Mouse (Mus musculus): ENCODE data around the gene Ccdc85c. TPM values are rescaled to one million over a fixed set of nuclear protein-coding genes. Genes with fewer than 3 reads are reported as not detected.
A peak's percentile ranks its signal among the peaks of the same experiment; 100 is the strongest.

Ccdc85c gene
- polyA plus RNA-seq, 1 experiment from 2014 or later: 8.3 TPM

DNA sequence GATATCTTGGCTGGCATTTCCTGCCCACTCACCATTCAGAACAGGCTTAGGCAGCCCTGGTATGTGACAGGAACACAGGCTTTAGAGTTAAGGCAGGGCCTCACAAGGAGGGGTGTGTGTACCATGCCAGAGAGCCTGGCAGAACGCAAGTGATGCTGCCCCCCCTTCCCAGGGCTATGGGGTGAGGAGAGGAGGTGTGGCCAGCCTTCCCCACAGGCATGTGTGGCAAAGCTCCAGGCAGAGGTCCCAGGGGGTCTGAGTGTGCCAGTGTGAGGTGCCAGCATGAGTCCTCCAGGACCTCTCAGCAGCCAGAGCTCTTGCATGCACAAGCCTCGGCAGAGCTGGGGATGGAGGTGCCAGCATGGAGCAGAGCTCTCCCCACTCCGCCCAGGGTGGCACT, 19.4 kb upstream of the Ccdc85c start:
- no peak for ATAC-seq (ENCODE audit: insufficient read depth)
- WGBS: 67% methylated on average over 3 of the region's 3 CpGs

DNA sequence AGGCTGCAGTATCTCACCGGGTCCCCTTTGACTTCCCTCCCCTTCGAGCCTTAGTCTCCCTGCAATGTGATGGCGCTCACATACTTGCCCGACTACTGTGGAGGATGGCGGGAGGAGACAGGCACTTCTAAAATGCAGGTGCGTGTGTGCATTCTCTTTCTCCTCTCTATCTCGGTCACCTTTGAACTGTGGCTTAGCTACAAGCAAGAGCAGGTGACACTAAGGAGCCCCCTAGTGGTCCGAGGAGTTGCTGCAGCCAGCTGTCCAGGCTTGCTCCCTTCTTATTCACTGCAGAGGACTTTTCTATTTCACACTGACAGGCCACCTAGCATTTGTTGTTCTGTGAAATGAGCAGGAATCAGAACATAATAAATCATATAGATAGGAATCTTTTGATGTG, 17.7 kb upstream of the Ccdc85c start:
- peak; percentile 87 for DNase-seq
- H3K27me3 ChIP-seq (ENCODE audit: insufficient read depth, low read length): no peaks in the 10 kb centered on the region
- peak overlapping the region; percentile 36; the same call in 1 of the 2 replicates for H3K4me2 ChIP-seq
- peak; percentile 70 for ATAC-seq (ENCODE audit: insufficient read depth)
- WGBS: 5% methylated on average over 8 of the region's 8 CpGs
- H3K9me3 ChIP-seq (ENCODE audit: low read depth, low read length): no peaks in the 10 kb centered on the region
- H3K4me3 ChIP-seq (ENCODE audit: low read depth, low read length): no peak overlapping the region
- H3K36me3 ChIP-seq (ENCODE audit: insufficient read depth): no peaks in the 10 kb centered on the region
- H3K9ac ChIP-seq: no peak overlapping the region
- H3K4me1 ChIP-seq (ENCODE audit: insufficient read depth): no peaks in the 10 kb centered on the region
- H3K27ac ChIP-seq (ENCODE audit: low read depth): no peak overlapping the region
- peak; percentile 92 for TF ChIP-seq CTCF (IDR thresholded peaks at IDR 0.05; ENCODE audit: low read depth)

More for the DNA sequence above, 19.4 kb upstream of the Ccdc85c start:
- Histone ChIP-seq H3K36me3 (ENCODE audit: insufficient read depth) (no peaks in the 10 kb centered on the region), H3K4me3 (ENCODE audit: low read depth, low read length) (no peak overlapping the region), H3K27me3 (ENCODE audit: insufficient read depth, low read length) (no peaks in the 10 kb centered on the region), H3K9me3 (ENCODE audit: low read depth, low read length) (no peaks in the 10 kb centered on the region), H3K27ac (ENCODE audit: low read depth) (no peak overlapping the region), H3K4me2 (no peak overlapping the region), H3K4me1 (ENCODE audit: insufficient read depth) (no peaks in the 10 kb centered on the region), H3K9ac (no peak overlapping the region)
- TF ChIP-seq CTCF (IDR thresholded peaks at IDR 0.05; ENCODE audit: low read depth): no peak
- no peak for DNase-seq

DNA sequence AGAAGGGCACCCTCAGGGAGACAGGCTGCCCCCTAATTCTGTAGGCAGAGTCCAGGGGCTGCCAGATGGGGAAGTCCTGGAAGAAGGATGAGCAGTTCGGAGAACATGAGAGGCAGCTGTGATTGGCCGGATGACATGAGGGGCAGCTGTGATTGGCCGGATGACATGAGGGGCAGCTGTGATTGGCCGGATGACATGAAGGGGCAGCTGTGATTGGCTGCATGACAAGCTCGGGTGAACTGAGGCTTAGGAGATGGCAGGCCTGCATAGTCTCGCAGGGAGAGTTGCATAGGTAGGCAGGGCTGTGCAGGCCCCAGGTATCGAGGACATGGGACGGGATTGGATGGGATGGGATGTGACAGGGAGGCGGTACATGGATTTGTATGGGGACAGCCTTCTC, 17.2 kb upstream of the Ccdc85c start:
- DNase-seq: peak; percentile 66
- Histone ChIP-seq H3K9ac (no peak overlapping the region), H3K27me3 (ENCODE audit: insufficient read depth, low read length) (no peaks in the 10 kb centered on the region), H3K9me3 (ENCODE audit: low read depth, low read length) (no peaks in the 10 kb centered on the region), H3K4me3 (ENCODE audit: low read depth, low read length) (no peak overlapping the region), H3K4me2 (peak overlapping the region; percentile 40; the same call in 1 of the 2 replicates), H3K4me1 (ENCODE audit: insufficient read depth) (no peaks in the 10 kb centered on the region), H3K36me3 (ENCODE audit: insufficient read depth) (no peaks in the 10 kb centered on the region), H3K27ac (ENCODE audit: low read depth) (no peak overlapping the region)
- ATAC-seq (ENCODE audit: insufficient read depth): peak; percentile 82
- no peak for TF ChIP-seq CTCF (IDR thresholded peaks at IDR 0.05; ENCODE audit: low read depth)
- WGBS: 14% methylated on average over 9 of the region's 9 CpGs

DNA sequence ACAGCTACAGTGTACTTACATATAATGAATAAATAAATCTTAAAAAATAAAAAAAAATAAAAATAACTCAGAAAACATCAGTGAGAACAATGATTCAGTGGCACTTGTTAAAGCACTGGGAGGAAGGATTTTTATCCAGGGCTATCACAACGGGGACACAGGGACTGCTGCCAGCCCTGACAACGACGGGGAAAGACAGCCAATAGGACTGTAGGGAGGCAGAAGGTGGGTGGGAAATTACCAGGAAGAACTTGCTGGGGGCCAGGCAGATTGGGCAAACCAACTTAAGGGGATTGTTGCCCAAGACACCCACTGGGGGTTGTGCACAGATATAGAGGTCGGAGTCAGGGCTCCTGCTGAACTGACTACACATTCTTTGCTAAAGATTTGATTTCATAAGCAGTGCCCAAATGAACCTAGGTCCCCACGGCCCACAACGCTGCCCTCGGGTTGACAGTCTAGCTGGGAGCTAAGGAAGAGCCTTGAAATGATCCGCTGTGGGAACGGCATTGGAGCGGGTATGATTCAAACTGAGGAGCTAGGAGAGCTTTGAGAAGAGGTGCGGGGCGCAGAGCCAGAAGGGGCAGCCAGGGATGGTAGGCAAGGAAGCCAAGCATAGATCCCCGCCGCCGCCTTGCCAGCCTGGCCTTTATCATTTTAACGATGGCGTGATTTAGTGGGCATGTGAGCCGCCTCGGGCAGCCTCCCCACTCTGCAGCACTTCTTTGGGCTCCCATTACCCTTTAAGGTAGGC, 13.1 kb upstream of the Ccdc85c start:
- Histone ChIP-seq H3K27ac (ENCODE audit: low read depth) (no peak overlapping the region), H3K9ac (no peak overlapping the region), H3K36me3 (ENCODE audit: insufficient read depth) (no peaks in the 10 kb centered on the region), H3K4me2 (no peak overlapping the region), H3K4me1 (ENCODE audit: insufficient read depth) (peaks cover 6% of the 10 kb centered on the region; the same call in 1 of the 2 replicates), H3K4me3 (ENCODE audit: low read depth, low read length) (no peak overlapping the region), H3K27me3 (ENCODE audit: insufficient read depth, low read length) (no peaks in the 10 kb centered on the region), H3K9me3 (ENCODE audit: low read depth, low read length) (no peaks in the 10 kb centered on the region)
- 78% methylated on average over 19 of the region's 19 CpGs for WGBS
- ATAC-seq (ENCODE audit: insufficient read depth) (no peak), DNase-seq (no peak)
- no peak for TF ChIP-seq CTCF (IDR thresholded peaks at IDR 0.05; ENCODE audit: low read depth)

DNA sequence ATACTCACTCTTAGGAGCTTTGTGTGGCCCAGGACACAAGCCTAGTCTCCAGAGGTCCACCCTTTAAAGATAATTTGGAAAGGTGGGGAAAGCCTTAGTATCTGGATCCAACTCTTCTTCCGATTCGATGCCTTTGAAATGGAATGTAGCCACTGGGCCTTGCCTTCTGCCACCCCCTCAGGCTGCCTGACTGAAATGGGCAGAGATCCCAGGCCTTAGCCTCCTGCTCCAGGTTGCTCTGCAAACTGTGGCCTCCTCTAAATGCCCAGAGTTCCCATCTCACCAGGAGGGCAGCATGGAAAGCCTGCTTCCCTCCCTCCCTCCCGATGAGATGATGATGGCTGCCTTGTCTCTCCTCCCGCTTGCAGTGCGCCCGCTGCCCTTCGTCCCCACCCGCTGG, 11.8 kb upstream of the Ccdc85c start:
- H3K4me2 ChIP-seq: no peak overlapping the region
- H3K27ac ChIP-seq (ENCODE audit: low read depth): no peak overlapping the region
- H3K4me1 ChIP-seq (ENCODE audit: insufficient read depth): peaks cover 6% of the 10 kb centered on the region; the same call in 1 of the 2 replicates
- H3K36me3 ChIP-seq (ENCODE audit: insufficient read depth): no peaks in the 10 kb centered on the region
- no peak overlapping the region for H3K4me3 ChIP-seq (ENCODE audit: low read depth, low read length)
- WGBS: 92% methylated on average over 8 of the region's 8 CpGs
- no peaks in the 10 kb centered on the region for H3K9me3 ChIP-seq (ENCODE audit: low read depth, low read length)
- H3K27me3 ChIP-seq (ENCODE audit: insufficient read depth, low read length): no peaks in the 10 kb centered on the region
- no peak for TF ChIP-seq CTCF (IDR thresholded peaks at IDR 0.05; ENCODE audit: low read depth)
- no peak for ATAC-seq (ENCODE audit: insufficient read depth)
- H3K9ac ChIP-seq: no peak overlapping the region
- no peak for DNase-seq

DNA sequence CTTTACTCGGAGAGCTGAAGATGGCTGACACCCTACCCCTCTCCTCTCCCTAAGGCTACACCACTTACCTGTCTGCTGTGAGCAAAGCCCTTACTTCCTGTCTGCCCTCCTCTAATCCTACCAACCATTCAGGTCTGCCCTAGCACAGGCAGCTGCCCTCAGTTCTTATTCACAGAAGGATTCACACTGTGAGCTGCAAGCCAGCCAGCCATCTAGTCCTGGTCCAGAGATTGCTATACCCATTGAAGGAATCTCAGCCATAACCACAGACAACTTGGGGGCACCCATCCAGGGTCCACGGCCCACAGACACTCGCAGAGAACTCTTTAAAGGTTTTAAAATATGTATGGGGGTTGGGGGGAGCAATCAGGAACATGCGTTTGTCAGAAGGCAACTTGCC, 11.2 kb upstream of the Ccdc85c start:
- peak overlapping the region; percentile 42; the same call in 1 of the 2 replicates for H3K27ac ChIP-seq (ENCODE audit: low read depth)
- DNase-seq: no peak
- no peak overlapping the region for H3K9ac ChIP-seq
- WGBS: 70% methylated on average over 4 of the region's 4 CpGs
- no peak for ATAC-seq (ENCODE audit: insufficient read depth)
- no peaks in the 10 kb centered on the region for H3K9me3 ChIP-seq (ENCODE audit: low read depth, low read length)
- H3K4me1 ChIP-seq (ENCODE audit: insufficient read depth): peaks cover 6% of the 10 kb centered on the region; the same call in 1 of the 2 replicates
- no peaks in the 10 kb centered on the region for H3K36me3 ChIP-seq (ENCODE audit: insufficient read depth)
- H3K4me2 ChIP-seq: no peak overlapping the region
- no peaks in the 10 kb centered on the region for H3K27me3 ChIP-seq (ENCODE audit: insufficient read depth, low read length)
- H3K4me3 ChIP-seq (ENCODE audit: low read depth, low read length): no peak overlapping the region
- no peak for TF ChIP-seq CTCF (IDR thresholded peaks at IDR 0.05; ENCODE audit: low read depth)

DNA sequence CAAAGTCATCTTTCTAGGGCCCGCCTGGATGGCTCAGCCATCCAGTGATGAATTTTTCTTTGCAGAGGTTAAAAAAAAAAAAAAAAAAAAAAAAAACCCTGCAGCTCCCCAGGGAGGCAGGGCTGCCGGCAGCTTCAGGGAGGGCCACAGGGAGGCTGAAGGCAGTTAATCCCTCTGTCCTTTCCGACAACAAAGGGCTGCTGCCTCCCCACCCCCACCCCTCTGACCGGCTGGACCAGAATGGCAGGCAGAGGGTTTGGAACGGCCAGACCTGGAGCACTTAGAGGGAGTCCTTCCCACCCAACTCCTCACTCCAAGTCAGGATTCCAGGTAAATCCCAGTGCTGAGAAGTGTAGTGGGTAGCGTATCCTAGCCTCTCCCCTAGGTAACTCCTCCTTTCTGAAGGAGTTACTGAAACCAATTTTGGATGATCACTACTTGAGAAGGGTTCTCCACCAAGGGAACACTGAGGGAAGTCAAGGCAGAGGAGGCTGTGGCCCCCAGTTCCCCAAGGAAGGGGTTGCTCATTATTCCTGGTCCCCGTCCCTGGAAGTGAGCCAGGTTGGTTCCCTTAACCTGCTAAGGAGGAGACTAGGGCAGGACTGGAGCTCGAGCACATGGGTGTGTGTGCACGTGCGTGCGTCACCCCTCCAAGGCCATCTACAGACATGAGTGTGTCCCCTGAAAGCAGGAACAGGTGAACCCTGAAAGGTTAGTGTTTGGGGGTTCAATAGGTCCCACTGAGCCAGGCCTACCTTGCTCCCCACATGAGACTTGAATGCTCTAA, 10.2 kb upstream of the Ccdc85c start:
- Histone ChIP-seq H3K9me3 (ENCODE audit: low read depth, low read length) (no peaks in the 10 kb centered on the region), H3K36me3 (ENCODE audit: insufficient read depth) (no peaks in the 10 kb centered on the region), H3K4me2 (peak overlapping the region; percentile 38), H3K27ac (ENCODE audit: low read depth) (peak overlapping the region; percentile 56), H3K9ac (no peak overlapping the region), H3K4me3 (ENCODE audit: low read depth, low read length) (no peak overlapping the region), H3K27me3 (ENCODE audit: insufficient read depth, low read length) (no peaks in the 10 kb centered on the region), H3K4me1 (ENCODE audit: insufficient read depth) (peaks cover 6% of the 10 kb centered on the region; the same call in 1 of the 2 replicates)
- no peak; the same call in 1 of the 2 replicates for TF ChIP-seq CTCF (IDR thresholded peaks at IDR 0.05; ENCODE audit: low read depth)
- DNase-seq (peak; percentile 45), ATAC-seq (ENCODE audit: insufficient read depth) (peak; percentile 42; the same call in 1 of the 2 replicates)
- 28% methylated on average over 11 of the region's 11 CpGs for WGBS
